In genomic region chr10:96176916-96177315, GRCm38 (mm10) we compare ENCODE assay signal across 39 mouse cellular contexts. TPM values are rescaled to one million over a fixed set of nuclear protein-coding genes. Genes with fewer than 3 reads are reported as not detected.
"Had no signal": no experiment of that assay in that cellular context is flagged by ENCODE, and none has a peak within 500 bp of the region (broad histone marks: within the 10 kb centered on the region; RNA-seq: fewer than 3 reads in every experiment).

No protein-coding gene starts in this region.

- H3K4me2 ChIP-seq: embryonic facial prominence, embryonic 12.5 days; embryonic facial prominence, embryonic 13.5 days; embryonic facial prominence, embryonic 15.5 days; forebrain, embryonic 12.5 days; forebrain, embryonic 13.5 days; forebrain, embryonic 15.5 days had no signal

- H3K27me3 ChIP-seq: embryonic facial prominence, embryonic 12.5 days; embryonic facial prominence, embryonic 13.5 days; embryonic facial prominence, embryonic 15.5 days; forebrain, embryonic 12.5 days; forebrain, embryonic 13.5 days; forebrain, embryonic 15.5 days had no signal

- DNase-seq: cerebellum, adult 2 months; cerebellum, adult 8-10 months; cerebellum, adult 9-10 months; cerebellum, adult 9-11 months; cerebellum, postnatal 10 days; cerebellum, postnatal 14 days; cerebellum, postnatal 25 days; cerebellum, postnatal 36 days; embryo, embryonic 11 days; forebrain, postnatal 0 days; gastrocnemius, adult 2 months; gastrocnemius, postnatal 10 days; gastrocnemius, postnatal 14 days; gastrocnemius, postnatal 25 days; gastrocnemius, postnatal 36 days; heart, adult 2 months had no signal

- ATAC-seq: forebrain, embryonic 13.5 days; forebrain, embryonic 14.5 days; forebrain, embryonic 15.5 days; forebrain, embryonic 16.5 days; forebrain, postnatal 0 days had no signal

- H3K36me3 ChIP-seq: embryonic facial prominence, embryonic 10.5 days; embryonic facial prominence, embryonic 12.5 days; embryonic facial prominence, embryonic 13.5 days; embryonic facial prominence, embryonic 15.5 days; forebrain, embryonic 10.5 days; forebrain, embryonic 12.5 days; forebrain, embryonic 15.5 days had no signal

- H3K4me3 ChIP-seq: embryonic facial prominence, embryonic 10.5 days; embryonic facial prominence, embryonic 12.5 days; embryonic facial prominence, embryonic 13.5 days; embryonic facial prominence, embryonic 15.5 days; erythroblast, embryonic 14.5 days; forebrain, embryonic 10.5 days; forebrain, embryonic 12.5 days; forebrain, embryonic 13.5 days; forebrain, embryonic 15.5 days; gastrocnemius, adult 2 months; heart, adult 2 months had no signal

- H3K9ac ChIP-seq: embryonic facial prominence, embryonic 12.5 days; embryonic facial prominence, embryonic 13.5 days; embryonic facial prominence, embryonic 15.5 days; forebrain, embryonic 12.5 days; forebrain, embryonic 13.5 days; forebrain, embryonic 15.5 days; forebrain, postnatal 0 days had no signal

- H3K4me1 ChIP-seq: embryonic facial prominence, embryonic 10.5 days; embryonic facial prominence, embryonic 12.5 days; forebrain, embryonic 10.5 days; forebrain, embryonic 12.5 days; forebrain, embryonic 13.5 days; forebrain, embryonic 15.5 days had no signal

- H3K9me3 ChIP-seq: embryonic facial prominence, embryonic 10.5 days; embryonic facial prominence, embryonic 12.5 days; embryonic facial prominence, embryonic 13.5 days; embryonic facial prominence, embryonic 15.5 days; forebrain, embryonic 10.5 days; forebrain, embryonic 12.5 days; forebrain, embryonic 13.5 days; forebrain, embryonic 15.5 days had no signal

- H3K27ac ChIP-seq: embryonic facial prominence, embryonic 10.5 days; embryonic facial prominence, embryonic 12.5 days; embryonic facial prominence, embryonic 13.5 days; embryonic facial prominence, embryonic 15.5 days; forebrain, embryonic 10.5 days; forebrain, embryonic 12.5 days; forebrain, embryonic 13.5 days; forebrain, embryonic 15.5 days; gastrocnemius, adult 2 months; heart, adult 2 months had no signal

RNA-seq across cellular contexts. Expression of gene Gm5426, which starts 40.5 kb away (rescaled TPM):
- total RNA-seq: common myeloid progenitor, adult 5-6 weeks; forebrain, postnatal 0 days; gastrocnemius, adult 18-20 months; gastrocnemius, adult 2 months; gastrocnemius, adult 8-10 months; gastrocnemius, postnatal 10 days; gastrocnemius, postnatal 14 days; gastrocnemius, postnatal 25 days; gastrocnemius, postnatal 36 days; gastrocnemius, postnatal 4 days; granulocyte monocyte progenitor cell, adult 5-6 weeks; heart, adult 2 months; heart, adult 8-10 months had no signal
- polyA plus RNA-seq: cerebellum, adult 2 months; cortical plate, adult 2 months; embryonic facial prominence, embryonic 10.5 days; embryonic facial prominence, embryonic 11.5 days; embryonic facial prominence, embryonic 12.5 days; embryonic facial prominence, embryonic 13.5 days; embryonic facial prominence, embryonic 14.5 days; embryonic facial prominence, embryonic 15.5 days; erythroblast, embryonic 14.5 days; forebrain, embryonic 10.5 days; forebrain, embryonic 11.5 days; forebrain, embryonic 12.5 days; forebrain, embryonic 13.5 days; forebrain, embryonic 14.5 days; forebrain, embryonic 15.5 days; forebrain, embryonic 16.5 days; forebrain, postnatal 0 days; frontal cortex, adult 2 months; gonadal fat pad, adult 2 months; heart, adult 2 months had no signal
